Mouse (Mus musculus): ENCODE data around the gene Olfml2b. TPM values are rescaled to one million over a fixed set of nuclear protein-coding genes. Genes with fewer than 3 reads are reported as not detected.

Gene Olfml2b
- polyA plus RNA-seq, 1 experiment, result 12.8 TPM

- no peaks in the 10 kb centered on the region for H3K4me1 ChIP-seq (ENCODE audit: control insufficient read depth, insufficient read depth, low read length)
- H3K4me3 ChIP-seq (replicated peaks; ENCODE audit: control insufficient read depth, low read depth, low read length), result no peak overlapping the region
- WGBS, result 44% methylated on average over 15 of the region's 15 CpGs
- no peak overlapping the region for H3K27ac ChIP-seq (ENCODE audit: control insufficient read depth, insufficient read depth, low read depth, low read length, poor library complexity)
- TF ChIP-seq CTCF (IDR thresholded peaks at IDR 0.05; ENCODE audit: control insufficient read depth, insufficient read depth, low read length) (no peak), POLR2A (IDR thresholded peaks at IDR 0.05; ENCODE audit: borderline replicate concordance, control insufficient read depth, low read depth, low read length) (no peak)
Measured at GRCm38 (mm10) chr1:170651989-170652740, 7.8 kb downstream of the Olfml2b start.

- WGBS, result 78% methylated on average over 5 of the region's 5 CpGs
- no peak overlapping the region for H3K4me3 ChIP-seq (replicated peaks; ENCODE audit: control insufficient read depth, low read depth, low read length)
- TF ChIP-seq POLR2A (IDR thresholded peaks at IDR 0.05; ENCODE audit: borderline replicate concordance, control insufficient read depth, low read depth, low read length), result no peak
- no peak for TF ChIP-seq CTCF (IDR thresholded peaks at IDR 0.05; ENCODE audit: control insufficient read depth, insufficient read depth, low read length)
- no peaks in the 10 kb centered on the region for H3K4me1 ChIP-seq (ENCODE audit: control insufficient read depth, insufficient read depth, low read length)
- H3K27ac ChIP-seq (ENCODE audit: control insufficient read depth, insufficient read depth, low read depth, low read length, poor library complexity), result no peak overlapping the region
Measured at GRCm38 (mm10) chr1:170655280-170655917, 11.1 kb downstream of the Olfml2b start.

- H3K4me1 ChIP-seq (ENCODE audit: control insufficient read depth, insufficient read depth, low read length), result no peaks in the 10 kb centered on the region
- WGBS, result 78% methylated on average over 11 of the region's 11 CpGs
- TF ChIP-seq POLR2A (IDR thresholded peaks at IDR 0.05; ENCODE audit: borderline replicate concordance, control insufficient read depth, low read depth, low read length) (no peak), CTCF (IDR thresholded peaks at IDR 0.05; ENCODE audit: control insufficient read depth, insufficient read depth, low read length) (no peak)
- no peak overlapping the region for H3K4me3 ChIP-seq (replicated peaks; ENCODE audit: control insufficient read depth, low read depth, low read length)
- no peak overlapping the region; the same call in 1 of the 2 replicates for H3K27ac ChIP-seq (ENCODE audit: control insufficient read depth, insufficient read depth, low read depth, low read length, poor library complexity)
Measured at GRCm38 (mm10) chr1:170656518-170657227, 12.3 kb downstream of the Olfml2b start.

- TF ChIP-seq POLR2A (IDR thresholded peaks at IDR 0.05; ENCODE audit: borderline replicate concordance, control insufficient read depth, low read depth, low read length) (no peak), CTCF (IDR thresholded peaks at IDR 0.05; ENCODE audit: control insufficient read depth, insufficient read depth, low read length) (no peak)
- Histone ChIP-seq H3K27ac (ENCODE audit: control insufficient read depth, insufficient read depth, low read depth, low read length, poor library complexity) (no peak overlapping the region; the same call in 1 of the 2 replicates), H3K4me1 (ENCODE audit: control insufficient read depth, insufficient read depth, low read length) (no peaks in the 10 kb centered on the region), H3K4me3 (replicated peaks; ENCODE audit: control insufficient read depth, low read depth, low read length) (no peak overlapping the region)
- 72% methylated on average over 2 of the region's 2 CpGs for WGBS
Measured at GRCm38 (mm10) chr1:170657228-170657521, 12.8 kb downstream of the Olfml2b start.

- Histone ChIP-seq H3K27ac (ENCODE audit: control insufficient read depth, insufficient read depth, low read depth, low read length, poor library complexity) (no peak overlapping the region), H3K4me1 (ENCODE audit: control insufficient read depth, insufficient read depth, low read length) (no peaks in the 10 kb centered on the region), H3K4me3 (replicated peaks; ENCODE audit: control insufficient read depth, low read depth, low read length) (no peak overlapping the region)
- WGBS, result 80% methylated on average over 13 of the region's 13 CpGs
- TF ChIP-seq POLR2A (IDR thresholded peaks at IDR 0.05; ENCODE audit: borderline replicate concordance, control insufficient read depth, low read depth, low read length) (no peak), CTCF (IDR thresholded peaks at IDR 0.05; ENCODE audit: control insufficient read depth, insufficient read depth, low read length) (no peak)
Measured at GRCm38 (mm10) chr1:170657643-170658314, 13.4 kb downstream of the Olfml2b start.

- Histone ChIP-seq H3K27ac (ENCODE audit: control insufficient read depth, insufficient read depth, low read depth, low read length, poor library complexity) (no peak overlapping the region), H3K4me3 (replicated peaks; ENCODE audit: control insufficient read depth, low read depth, low read length) (no peak overlapping the region), H3K4me1 (ENCODE audit: control insufficient read depth, insufficient read depth, low read length) (no peaks in the 10 kb centered on the region)
- no peak for TF ChIP-seq POLR2A (IDR thresholded peaks at IDR 0.05; ENCODE audit: borderline replicate concordance, control insufficient read depth, low read depth, low read length)
- TF ChIP-seq CTCF (IDR thresholded peaks at IDR 0.05; ENCODE audit: control insufficient read depth, insufficient read depth, low read length), result no peak
- WGBS, result 85% methylated on average over 13 of the region's 13 CpGs
Measured at GRCm38 (mm10) chr1:170659260-170659659, 14.9 kb downstream of the Olfml2b start.

- no peak overlapping the region for H3K27ac ChIP-seq (ENCODE audit: control insufficient read depth, insufficient read depth, low read depth, low read length, poor library complexity)
- peaks cover 2% of the 10 kb centered on the region; the same call in 1 of the 2 replicates for H3K4me1 ChIP-seq (ENCODE audit: control insufficient read depth, insufficient read depth, low read length)
- TF ChIP-seq POLR2A (IDR thresholded peaks at IDR 0.05; ENCODE audit: borderline replicate concordance, control insufficient read depth, low read depth, low read length) (no peak), CTCF (IDR thresholded peaks at IDR 0.05; ENCODE audit: control insufficient read depth, insufficient read depth, low read length) (no peak)
- no peak overlapping the region for H3K4me3 ChIP-seq (replicated peaks; ENCODE audit: control insufficient read depth, low read depth, low read length)
- WGBS, result 86% methylated on average over 11 of the region's 11 CpGs
Measured at GRCm38 (mm10) chr1:170664620-170665185, 20.4 kb downstream of the Olfml2b start.
